Mouse (Mus musculus): ENCODE measurements around the gene Rab6a. TPM values are rescaled to one million over a fixed set of nuclear protein-coding genes. Genes with fewer than 3 reads are reported as not detected.

The Rab6a gene
- total RNA-seq, 1 experiment from 2014 or later, result 67.8 TPM

GRCm38 (mm10) chr7:100663190-100663589, 56.0 kb downstream of the Rab6a start:
- peak; percentile 92 to 96 for ATAC-seq (replicated peaks in 1 of 2; ENCODE audit: insufficient read depth in 1 of 2, low FRiP score in 2 of 2, low TSS enrichment in 1 of 2, low read depth in 1 of 2, poor library complexity in 2 of 2, severe bottlenecking in 2 of 2)

DNA sequence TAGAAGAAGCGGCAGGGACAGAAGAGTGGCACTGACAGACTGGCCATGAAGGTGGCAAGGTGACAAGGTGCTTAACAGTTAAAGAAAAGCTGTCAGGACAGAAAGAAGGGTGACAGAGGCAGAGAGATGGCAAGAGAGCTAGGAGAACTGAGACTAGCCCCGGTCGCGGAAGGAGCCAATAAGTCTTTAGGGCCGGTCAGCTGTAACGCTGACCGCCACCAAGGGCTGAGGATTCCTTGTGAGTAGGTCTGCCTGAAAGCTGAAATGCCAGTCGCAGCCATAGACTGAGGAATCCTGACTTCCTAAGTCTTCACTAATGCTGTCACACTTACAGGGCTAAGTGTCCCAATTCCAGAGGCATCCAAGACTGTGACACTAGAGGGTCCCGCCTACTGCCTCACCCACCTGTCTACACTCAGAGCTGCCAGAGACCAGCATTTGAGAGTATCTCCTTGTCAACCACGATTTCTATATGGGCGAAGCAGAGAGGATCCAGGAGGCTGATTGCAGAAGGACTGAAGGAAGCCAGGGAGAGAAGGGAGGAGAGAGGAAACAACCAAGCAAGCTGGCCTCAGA, 56.6 kb downstream of the Rab6a start:
- no peak for ATAC-seq (replicated peaks in 1 of 2; ENCODE audit: insufficient read depth in 1 of 2, low FRiP score in 2 of 2, low TSS enrichment in 1 of 2, low read depth in 1 of 2, poor library complexity in 2 of 2, severe bottlenecking in 2 of 2)

DNA sequence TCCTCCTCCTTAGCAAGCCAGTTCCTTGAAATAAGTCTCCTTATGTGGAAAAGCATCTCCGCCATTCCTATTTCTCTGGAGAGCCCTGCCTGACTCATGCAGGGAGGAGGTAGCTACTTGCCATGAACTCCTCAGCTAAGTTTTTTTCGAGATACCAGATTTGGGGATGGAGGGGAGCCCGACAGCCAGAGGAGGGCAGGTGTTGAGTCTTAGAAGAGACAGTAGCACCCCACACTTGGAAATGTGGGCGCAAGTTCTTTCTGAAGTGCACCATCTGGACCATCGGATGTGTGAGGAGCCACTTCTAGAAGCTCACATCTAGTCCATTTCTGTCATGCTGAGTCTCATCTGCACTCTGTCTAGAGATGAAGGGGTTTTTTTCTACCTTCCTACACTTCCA, 63.4 kb downstream of the Rab6a start:
- no peak for ATAC-seq (replicated peaks in 1 of 2; ENCODE audit: insufficient read depth in 1 of 2, low FRiP score in 2 of 2, low TSS enrichment in 1 of 2, low read depth in 1 of 2, poor library complexity in 2 of 2, severe bottlenecking in 2 of 2)

- ATAC-seq (replicated peaks in 1 of 2; ENCODE audit: insufficient read depth in 1 of 2, low FRiP score in 2 of 2, low TSS enrichment in 1 of 2, low read depth in 1 of 2, poor library complexity in 2 of 2, severe bottlenecking in 2 of 2), result no peak
Observed at GRCm38 (mm10) chr7:100673452-100673851, 66.2 kb downstream of the Rab6a start.

DNA sequence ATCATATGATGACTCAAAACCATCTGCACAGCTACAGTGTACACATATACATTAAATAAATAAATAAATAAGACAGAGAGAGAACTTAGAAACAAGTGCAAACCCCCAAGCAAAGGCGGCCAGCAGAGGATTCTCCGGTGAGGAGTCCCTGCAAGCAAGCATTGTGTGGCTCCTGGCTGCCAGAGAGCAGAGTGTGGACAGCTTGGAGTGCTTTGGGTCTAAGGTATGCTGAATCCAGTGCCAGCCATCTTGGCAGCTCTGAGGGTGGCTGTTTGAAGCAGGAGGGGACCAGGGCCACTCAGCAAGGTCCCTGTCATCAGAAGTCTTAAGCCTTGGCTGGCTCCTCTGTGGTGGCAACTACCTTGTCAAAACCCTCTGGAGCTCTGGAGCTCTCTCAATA, 67.7 kb downstream of the Rab6a start:
- no peak for ATAC-seq (replicated peaks in 1 of 2; ENCODE audit: insufficient read depth in 1 of 2, low FRiP score in 2 of 2, low TSS enrichment in 1 of 2, low read depth in 1 of 2, poor library complexity in 2 of 2, severe bottlenecking in 2 of 2)

- ATAC-seq (replicated peaks in 1 of 2; ENCODE audit: insufficient read depth in 1 of 2, low FRiP score in 2 of 2, low TSS enrichment in 1 of 2, low read depth in 1 of 2, poor library complexity in 2 of 2, severe bottlenecking in 2 of 2), result no peak
Observed at GRCm38 (mm10) chr7:100678052-100678451, 70.8 kb downstream of the Rab6a start.

DNA sequence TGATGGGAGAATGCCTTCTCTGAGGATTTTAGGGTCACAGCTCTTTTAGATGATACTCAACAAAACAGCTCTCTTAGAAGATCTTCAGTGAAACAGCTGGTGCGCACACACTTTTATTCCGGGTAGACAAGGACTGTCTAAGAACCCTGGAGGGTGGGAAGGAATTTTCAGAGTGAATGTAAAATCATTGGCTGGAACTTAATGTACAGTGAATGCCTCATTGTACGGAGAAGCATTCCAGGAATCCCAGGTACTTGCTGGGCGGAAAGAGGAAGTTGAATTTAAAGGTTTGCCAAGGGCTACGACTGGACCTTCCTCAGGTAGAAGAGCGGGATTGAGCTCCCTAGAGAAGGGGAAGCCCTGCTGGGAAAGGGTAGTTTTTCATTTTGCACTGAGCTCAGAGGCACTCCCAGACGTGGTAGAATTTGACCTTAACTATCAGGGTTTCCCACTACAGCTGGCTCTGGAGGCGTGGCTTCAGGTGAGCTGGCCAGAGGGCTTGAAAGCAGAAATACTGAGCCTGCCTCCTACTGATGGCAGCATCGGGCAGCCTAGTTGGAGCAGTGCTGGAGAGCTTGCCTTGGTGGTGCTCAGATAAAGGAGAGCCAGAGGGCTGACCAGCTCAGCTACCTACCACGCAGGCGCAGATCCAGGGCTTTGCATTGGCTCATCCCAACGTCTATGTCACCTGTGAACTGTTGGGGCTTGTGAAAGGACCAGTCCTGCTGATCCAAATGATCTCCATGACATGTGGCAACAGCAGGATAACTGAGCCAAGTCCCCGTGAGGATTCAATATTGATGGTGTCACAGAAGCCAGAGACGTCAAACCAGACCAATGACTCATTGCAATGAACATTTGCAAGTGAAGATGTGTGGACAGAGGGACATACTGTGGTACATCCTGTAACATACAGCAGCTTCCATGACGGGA, 72.0 kb downstream of the Rab6a start:
- no peak for ATAC-seq (replicated peaks in 1 of 2; ENCODE audit: insufficient read depth in 1 of 2, low FRiP score in 2 of 2, low TSS enrichment in 1 of 2, low read depth in 1 of 2, poor library complexity in 2 of 2, severe bottlenecking in 2 of 2)

DNA sequence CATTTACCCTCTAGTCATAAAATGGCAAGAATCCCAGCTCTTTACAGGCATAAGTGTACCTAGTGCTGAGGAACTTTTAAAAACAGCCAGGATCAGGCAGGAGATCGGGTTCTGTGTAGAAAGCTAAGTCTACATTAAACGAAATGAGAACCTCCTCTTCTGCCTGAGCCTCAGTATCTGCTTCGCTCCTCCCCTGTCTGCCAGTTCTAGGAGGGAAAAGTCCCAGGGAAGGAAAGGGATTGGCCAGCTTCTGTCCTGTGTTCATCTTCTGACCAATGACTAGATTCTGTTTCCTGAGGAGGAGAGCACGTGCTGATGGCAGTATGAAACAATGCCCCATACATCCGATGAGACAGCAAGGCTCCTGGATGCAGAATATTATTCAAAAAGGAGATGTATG, 73.9 kb downstream of the Rab6a start:
- no peak for ATAC-seq (replicated peaks in 1 of 2; ENCODE audit: insufficient read depth in 1 of 2, low FRiP score in 2 of 2, low TSS enrichment in 1 of 2, low read depth in 1 of 2, poor library complexity in 2 of 2, severe bottlenecking in 2 of 2)

- no peak for ATAC-seq (replicated peaks in 1 of 2; ENCODE audit: insufficient read depth in 1 of 2, low FRiP score in 2 of 2, low TSS enrichment in 1 of 2, low read depth in 1 of 2, poor library complexity in 2 of 2, severe bottlenecking in 2 of 2)
Observed at GRCm38 (mm10) chr7:100683241-100683640, 76.0 kb downstream of the Rab6a start.

DNA sequence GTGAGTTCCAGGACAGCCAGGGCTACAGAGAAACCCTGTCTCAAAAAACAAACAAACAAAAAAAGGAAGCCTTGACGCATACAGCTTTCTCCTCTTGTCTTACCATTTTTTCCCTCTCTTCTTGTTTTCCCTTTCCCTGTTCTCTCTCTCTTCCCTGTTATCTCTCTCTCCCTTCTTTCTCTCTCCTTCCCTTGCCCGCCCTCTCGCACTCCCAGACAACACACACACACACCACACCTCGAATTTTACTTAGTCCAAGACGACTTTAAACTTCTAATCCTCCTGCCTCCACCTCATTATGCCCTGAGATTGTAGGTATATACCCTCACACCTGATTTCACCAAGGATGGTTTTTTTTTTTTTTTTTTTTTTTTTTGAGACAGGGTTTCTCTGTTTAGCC, 76.9 kb downstream of the Rab6a start:
- no peak for ATAC-seq (replicated peaks in 1 of 2; ENCODE audit: insufficient read depth in 1 of 2, low FRiP score in 2 of 2, low TSS enrichment in 1 of 2, low read depth in 1 of 2, poor library complexity in 2 of 2, severe bottlenecking in 2 of 2)

DNA sequence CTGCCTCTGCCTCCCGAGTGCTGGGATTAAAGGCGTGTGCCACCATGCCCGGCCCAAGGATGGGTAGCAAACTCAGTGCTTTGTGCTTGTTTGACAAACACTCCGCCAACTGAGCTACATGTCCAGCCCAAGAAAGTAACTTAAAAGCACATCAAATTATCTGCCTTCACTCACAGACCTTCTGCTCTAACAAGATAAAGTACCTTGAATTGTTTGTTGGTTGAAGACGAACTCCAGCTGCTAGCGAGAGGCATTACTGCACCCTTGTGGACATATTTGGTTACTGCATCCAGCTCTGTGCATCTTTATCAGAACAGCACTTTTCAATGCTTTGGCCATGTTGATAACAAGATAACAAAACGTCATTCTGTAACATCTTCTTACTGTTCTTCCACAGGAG, 77.3 kb downstream of the Rab6a start:
- ATAC-seq (replicated peaks in 1 of 2; ENCODE audit: insufficient read depth in 1 of 2, low FRiP score in 2 of 2, low TSS enrichment in 1 of 2, low read depth in 1 of 2, poor library complexity in 2 of 2, severe bottlenecking in 2 of 2), result peak; percentile 43 to 75; a peak in 1 of 4 replicates

DNA sequence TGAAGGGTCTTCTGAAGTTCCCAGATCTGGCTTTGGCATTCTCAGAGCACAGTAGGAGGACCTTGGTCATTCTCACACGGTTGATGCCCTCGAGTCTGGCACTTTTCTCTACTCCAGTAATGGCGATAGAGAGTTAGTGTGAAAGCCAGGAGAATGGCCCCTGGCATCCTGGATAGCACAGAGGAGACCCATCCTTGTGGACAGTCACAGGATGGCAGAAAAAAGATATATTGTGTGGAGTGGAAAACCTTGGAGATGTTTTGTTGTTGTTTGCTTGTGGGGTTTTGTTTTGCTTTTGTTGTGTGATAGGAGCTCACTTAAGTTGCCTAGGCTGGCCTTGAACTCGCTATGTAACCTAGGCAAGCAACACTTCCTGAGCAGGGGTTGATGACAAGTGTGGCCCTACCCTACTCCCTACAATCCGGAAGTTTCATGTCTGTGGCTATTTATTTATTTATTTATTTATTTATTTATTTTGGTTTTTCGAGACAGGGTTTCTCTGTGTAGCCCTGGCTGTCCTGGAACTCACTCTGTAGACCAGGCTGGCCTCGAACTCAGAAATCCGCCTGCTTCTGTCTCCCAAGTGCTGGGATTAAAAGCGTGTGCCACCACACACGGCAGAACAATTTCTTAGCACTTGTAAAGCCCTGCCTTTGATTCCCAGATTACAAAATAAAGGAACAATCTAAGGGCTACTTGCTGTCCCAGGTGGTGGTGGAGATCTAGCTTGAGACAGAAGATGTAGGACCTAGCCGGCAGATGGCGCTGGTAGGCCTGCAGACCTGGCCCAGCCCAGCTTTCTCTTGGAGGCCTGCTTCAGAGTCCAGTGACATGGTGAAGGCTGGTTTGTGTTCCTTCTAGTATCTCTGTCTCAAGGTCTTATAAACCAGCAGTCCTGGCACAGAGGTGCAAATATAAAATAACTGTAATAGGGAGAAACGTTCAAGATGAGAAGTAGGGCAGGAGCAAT, 78.1 kb downstream of the Rab6a start:
- ATAC-seq (replicated peaks in 1 of 2; ENCODE audit: insufficient read depth in 1 of 2, low FRiP score in 2 of 2, low TSS enrichment in 1 of 2, low read depth in 1 of 2, poor library complexity in 2 of 2, severe bottlenecking in 2 of 2), result peak; percentile 78 to 92

GRCm38 (mm10) chr7:100688471-100688870, 81.3 kb downstream of the Rab6a start:
- ATAC-seq (replicated peaks in 1 of 2; ENCODE audit: insufficient read depth in 1 of 2, low FRiP score in 2 of 2, low TSS enrichment in 1 of 2, low read depth in 1 of 2, poor library complexity in 2 of 2, severe bottlenecking in 2 of 2), result no peak

Other genes starting within 250 kb of the Rab6a start
- 35.1 and 36.7 TPM in 2 replicates for gene C2cd3, start 235.2 kb upstream of the Rab6a start, total RNA-seq (2017)
- gene Ppme1, start 235.1 kb upstream of the Rab6a start, total RNA-seq (2017), result 65.2 and 70.2 TPM in 2 replicates
- not detected in 2 replicates for gene Ucp3, start 134.4 kb upstream of the Rab6a start, total RNA-seq (2017)
- 97.0 and 115 TPM in 2 replicates for gene Ucp2, start 114.1 kb upstream of the Rab6a start, total RNA-seq (2017)
- 0.25 and 0.38 TPM in 2 replicates for gene Dnajb13, start 92.5 kb upstream of the Rab6a start, total RNA-seq (2017)
- 7.8 and 12.1 TPM in 2 replicates for gene Coa4, start 70.3 kb upstream of the Rab6a start, total RNA-seq (2017)
- 90.1 and 90.3 TPM in 2 replicates for gene Mrpl48, start 891 bp downstream of the Rab6a start, total RNA-seq (2017)
- gene Plekhb1, start 55.0 kb downstream of the Rab6a start, total RNA-seq (2017), result not detected in 2 replicates
- gene Fam168a, start 99.2 kb downstream of the Rab6a start, total RNA-seq (2017), result 18.6 and 19.3 TPM in 2 replicates

Data from hematopoietic stem cell, adult 5-6 weeks (primary cell).